Mouse (Mus musculus): ENCODE results near the gene Acot11. TPM values are rescaled to one million over a fixed set of nuclear protein-coding genes. Genes with fewer than 3 reads are reported as not detected.

The Acot11 gene
- polyA plus RNA-seq, 1 experiment from 2014 or later: 2.4 TPM

DNA sequence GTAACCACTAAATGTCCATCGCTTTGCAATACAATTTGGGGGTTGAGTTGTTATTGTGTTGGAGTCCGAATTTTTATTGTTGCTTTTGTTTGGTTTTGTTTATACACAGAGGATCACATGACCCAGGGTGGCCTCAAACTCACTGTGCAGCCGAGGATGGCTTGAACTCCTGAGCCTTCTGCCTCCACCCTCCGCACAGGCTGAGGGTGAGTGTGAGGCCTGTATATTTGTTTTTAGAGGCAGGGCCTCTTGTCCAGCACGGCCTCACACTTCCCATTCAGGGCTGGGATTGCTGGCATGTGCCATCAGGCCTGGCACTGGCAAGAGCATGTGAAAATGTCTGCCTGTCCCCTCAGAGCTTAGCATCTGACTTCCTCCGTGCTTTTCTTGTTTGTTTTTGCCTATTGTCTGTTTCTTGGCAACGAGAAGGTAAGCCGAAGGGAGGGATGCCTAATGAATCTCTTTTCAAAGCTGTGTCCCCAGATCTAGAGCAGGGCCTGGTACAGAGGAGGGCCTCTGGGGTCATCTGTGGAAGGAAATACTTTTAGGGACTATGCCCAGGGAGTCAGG, 99.6 kb downstream of the Acot11 start:
- H3K9me3 ChIP-seq: no peaks in the 10 kb centered on the region
- no peaks in the 10 kb centered on the region for H3K36me3 ChIP-seq
- H3K27me3 ChIP-seq: no peaks in the 10 kb centered on the region
- H3K9ac ChIP-seq: no peak overlapping the region
- H3K4me3 ChIP-seq: no peak overlapping the region
- peak overlapping the region; percentile 74 for H3K27ac ChIP-seq (replicated peaks)
- ATAC-seq (ENCODE audit: low FRiP score, low read depth): no peak
- H3K4me2 ChIP-seq: no peak overlapping the region
- 30% methylated on average over 8 of the region's 8 CpGs for WGBS
- peaks cover 33% of the 10 kb centered on the region for H3K4me1 ChIP-seq (replicated peaks)

DNA sequence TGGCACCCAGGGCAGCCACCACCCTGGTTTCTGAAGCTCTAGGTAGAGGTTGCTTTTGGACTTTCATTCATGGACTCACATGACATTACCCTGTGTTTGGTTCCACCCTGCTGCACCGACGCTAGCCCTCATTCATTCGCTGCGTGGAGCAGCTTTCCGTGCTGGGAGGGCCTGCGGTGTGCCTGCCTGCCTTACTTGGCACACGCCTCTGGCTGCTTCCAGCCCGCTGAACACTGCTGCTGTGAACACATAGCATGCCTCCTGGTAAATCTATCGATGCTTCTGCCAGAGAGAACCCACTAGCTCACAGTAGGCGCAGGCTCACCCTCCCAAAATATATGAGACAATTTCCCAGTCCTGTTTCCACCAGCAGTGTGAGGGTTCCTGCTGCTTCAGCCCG, 100.4 kb downstream of the Acot11 start:
- Histone ChIP-seq H3K36me3 (no peaks in the 10 kb centered on the region), H3K9me3 (no peaks in the 10 kb centered on the region), H3K4me1 (replicated peaks) (peaks cover 40% of the 10 kb centered on the region), H3K27ac (replicated peaks) (peak overlapping the region; percentile 74), H3K4me2 (no peak overlapping the region), H3K27me3 (no peaks in the 10 kb centered on the region), H3K4me3 (no peak overlapping the region), H3K9ac (no peak overlapping the region)
- WGBS: 22% methylated on average over 11 of the region's 11 CpGs
- peak; percentile 49 for ATAC-seq (ENCODE audit: low FRiP score, low read depth)

DNA sequence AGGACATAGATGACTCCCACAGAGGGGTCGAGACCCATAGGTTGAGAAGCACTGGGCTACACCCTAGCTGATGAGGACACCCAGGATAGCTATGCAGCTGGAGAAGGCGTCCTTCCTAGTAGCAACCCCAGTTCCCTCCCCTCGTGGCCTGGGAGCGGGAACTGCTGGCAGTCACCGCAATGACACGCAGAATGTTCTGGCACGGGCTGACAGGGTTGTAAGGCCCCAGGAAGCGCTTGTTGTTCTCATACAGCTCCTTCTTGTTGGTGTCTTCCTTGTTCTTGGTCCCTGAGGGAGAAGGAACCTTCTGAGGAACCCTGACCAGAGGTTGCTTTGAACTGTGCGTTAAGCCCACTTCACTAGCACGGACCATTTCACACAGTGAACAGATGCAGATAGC, 100.8 kb downstream of the Acot11 start:
- Histone ChIP-seq H3K9ac (no peak overlapping the region), H3K27me3 (no peaks in the 10 kb centered on the region), H3K27ac (replicated peaks) (peak overlapping the region; percentile 74), H3K4me3 (no peak overlapping the region), H3K36me3 (no peaks in the 10 kb centered on the region), H3K9me3 (no peaks in the 10 kb centered on the region), H3K4me1 (replicated peaks) (peaks cover 40% of the 10 kb centered on the region), H3K4me2 (no peak overlapping the region)
- ATAC-seq (ENCODE audit: low FRiP score, low read depth): no peak
- WGBS: 79% methylated on average over 10 of the region's 10 CpGs

DNA sequence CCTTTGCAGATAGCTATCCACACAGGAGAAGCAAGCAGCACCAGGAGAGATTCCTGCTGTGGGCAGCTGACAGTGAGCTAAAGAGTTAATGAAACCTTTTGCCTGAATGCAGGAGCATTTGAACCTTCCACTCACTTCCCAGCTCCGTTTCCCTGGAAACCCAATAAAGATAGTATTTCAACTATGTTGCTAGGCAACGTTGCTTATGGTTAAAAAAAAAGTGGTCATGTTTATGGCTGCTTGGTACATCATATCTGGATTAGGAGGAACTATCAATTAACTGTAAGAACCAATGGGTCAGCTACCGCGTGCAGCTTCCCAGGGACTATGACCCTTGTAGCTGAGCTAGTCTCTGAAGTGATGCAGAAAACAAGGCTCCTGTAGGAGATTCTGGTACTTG, 104.0 kb downstream of the Acot11 start:
- Histone ChIP-seq H3K4me1 (replicated peaks) (peaks cover 40% of the 10 kb centered on the region), H3K9me3 (no peaks in the 10 kb centered on the region), H3K4me2 (peak overlapping the region; percentile 16), H3K4me3 (no peak overlapping the region), H3K27me3 (no peaks in the 10 kb centered on the region), H3K36me3 (no peaks in the 10 kb centered on the region), H3K27ac (replicated peaks) (peak overlapping the region; percentile 70), H3K9ac (no peak overlapping the region)
- 33% methylated on average over 4 of the region's 4 CpGs for WGBS
- ATAC-seq (ENCODE audit: low FRiP score, low read depth): no peak

DNA sequence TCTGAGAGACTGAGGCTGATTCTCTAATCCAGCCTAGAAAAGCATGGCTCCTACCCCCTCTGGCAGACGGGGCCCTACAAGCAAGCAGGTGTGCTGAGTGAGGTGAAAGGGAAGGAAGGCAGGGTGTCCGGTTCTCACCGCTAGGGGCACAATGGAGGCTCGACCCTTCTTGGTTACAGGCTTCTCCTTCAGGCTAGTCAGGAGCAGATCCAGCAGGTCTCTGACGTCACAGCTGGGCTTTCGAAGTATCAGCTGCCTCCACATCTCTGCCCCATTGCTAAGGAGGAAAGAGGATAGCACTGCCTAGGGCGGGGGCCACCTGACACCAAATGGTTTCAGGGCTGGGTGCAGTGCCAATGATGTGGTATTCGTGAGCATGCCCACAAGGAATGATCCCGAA, 104.8 kb downstream of the Acot11 start:
- WGBS: 17% methylated on average over 9 of the region's 9 CpGs
- Histone ChIP-seq H3K9me3 (no peaks in the 10 kb centered on the region), H3K4me3 (no peak overlapping the region), H3K4me2 (no peak overlapping the region), H3K4me1 (replicated peaks) (peaks cover 33% of the 10 kb centered on the region), H3K9ac (no peak overlapping the region), H3K27me3 (no peaks in the 10 kb centered on the region), H3K36me3 (no peaks in the 10 kb centered on the region), H3K27ac (replicated peaks) (peak overlapping the region; percentile 70)
- 0 out of 2 replicates have a peak, but pooled peaks have one; percentile 32 for ATAC-seq (ENCODE audit: low FRiP score, low read depth)

Other genes starting within 250 kb of the Acot11 start
- 5.2 and 7.1 TPM in 2 replicates for gene Dhcr24, start 244.0 kb downstream of the Acot11 start, polyA plus RNA-seq (2015; fragmentation: Nextera tagmentation; extraction: Ambion mirVana)
- gene Lexm, start 187.8 kb downstream of the Acot11 start, polyA plus RNA-seq (2015; fragmentation: Nextera tagmentation; extraction: Ambion mirVana): not detected in 2 replicates
- 1.5 and 2.4 TPM in 2 replicates for gene Ttc22, start 182.6 kb downstream of the Acot11 start, polyA plus RNA-seq (2015; fragmentation: Nextera tagmentation; extraction: Ambion mirVana)
- 9.6 and 10.3 TPM in 2 replicates for gene Pars2, start 153.9 kb downstream of the Acot11 start, polyA plus RNA-seq (2015; fragmentation: Nextera tagmentation; extraction: Ambion mirVana)
- gene Ttc4, start 126.1 kb downstream of the Acot11 start, polyA plus RNA-seq (2015; fragmentation: Nextera tagmentation; extraction: Ambion mirVana): 131 and 153 TPM in 2 replicates
- 0.21 and 1.5 TPM in 2 replicates for gene Mroh7, start 74.1 kb downstream of the Acot11 start, polyA plus RNA-seq (2015; fragmentation: Nextera tagmentation; extraction: Ambion mirVana)
- not detected in 2 replicates for gene Fam151a, start 71.1 kb downstream of the Acot11 start, polyA plus RNA-seq (2015; fragmentation: Nextera tagmentation; extraction: Ambion mirVana)
- gene Ssbp3, start 105.7 kb upstream of the Acot11 start, polyA plus RNA-seq (2015; fragmentation: Nextera tagmentation; extraction: Ambion mirVana): 143 and 151 TPM in 2 replicates

Data from hindbrain, embryonic 15.5 days (tissue).